Mouse (Mus musculus) retina, postnatal 7 days (tissue): ENCODE measurements around the gene Sh3bgr.

Experiments
- DNase-seq: peaks from one replicate; pipeline ENCODE4 v3.0.0-alpha.2; 2012; ENCODE audit warnings: low read depth, low spot score

The Sh3bgr gene

GRCm38 (mm10) chr16:96209789-96210188 is 9.5 kb downstream of the Sh3bgr start:
- DNase-seq, result no peak

- no peak for DNase-seq
Observed at GRCm38 (mm10) chr16:96210856-96211255, 10.6 kb downstream of the Sh3bgr start.

- no peak for DNase-seq
Observed at GRCm38 (mm10) chr16:96213027-96213426, 12.8 kb downstream of the Sh3bgr start.

GRCm38 (mm10) chr16:96221491-96221890 is 21.2 kb downstream of the Sh3bgr start:
- no peak for DNase-seq

GRCm38 (mm10) chr16:96221959-96222358 is 21.7 kb downstream of the Sh3bgr start:
- DNase-seq, result no peak

- DNase-seq, result no peak
Observed at GRCm38 (mm10) chr16:96222452-96222851, 22.2 kb downstream of the Sh3bgr start.

GRCm38 (mm10) chr16:96228438-96228837 is 28.2 kb downstream of the Sh3bgr start:
- no peak for DNase-seq

- DNase-seq, result no peak
Observed at GRCm38 (mm10) chr16:96229044-96229555, 28.9 kb downstream of the Sh3bgr start.

GRCm38 (mm10) chr16:96230411-96230810 is 30.2 kb downstream of the Sh3bgr start:
- DNase-seq, result peak; percentile 63

GRCm38 (mm10) chr16:96231251-96231650 is 31.0 kb downstream of the Sh3bgr start:
- DNase-seq, result no peak

- DNase-seq, result no peak
Observed at GRCm38 (mm10) chr16:96231974-96232373, 31.7 kb downstream of the Sh3bgr start.

GRCm38 (mm10) chr16:96233996-96234395 is 33.7 kb downstream of the Sh3bgr start:
- no peak for DNase-seq

GRCm38 (mm10) chr16:96235366-96235970 is 35.2 kb downstream of the Sh3bgr start, which contains the start of gene B3galt5:
TSS of gene B3galt5 (plus strand) at chr16:96235801.
- no peak for DNase-seq

GRCm38 (mm10) chr16:96244496-96244895 is 44.2 kb downstream of the Sh3bgr start:
- DNase-seq, result no peak

GRCm38 (mm10) chr16:96249635-96250034 is 49.4 kb downstream of the Sh3bgr start:
- no peak for DNase-seq

- DNase-seq, result no peak
Observed at GRCm38 (mm10) chr16:96252146-96252545, 51.9 kb downstream of the Sh3bgr start.

- DNase-seq, result no peak
Observed at GRCm38 (mm10) chr16:96258429-96258828, 58.2 kb downstream of the Sh3bgr start.

- DNase-seq, result no peak
Observed at GRCm38 (mm10) chr16:96271736-96272135, 71.5 kb downstream of the Sh3bgr start.

- no peak for DNase-seq
Observed at GRCm38 (mm10) chr16:96272929-96273619, 72.8 kb downstream of the Sh3bgr start.

GRCm38 (mm10) chr16:96276596-96276995 is 76.3 kb downstream of the Sh3bgr start:
- no peak for DNase-seq
